Comparison of ENCODE assay signal across 24 mouse cellular contexts in genomic region chr7:75744978-75745638, GRCm38 (mm10).
DNase-seq lines count a peak whose midpoint lies in the region; ATAC-seq lines count a peak whose summit lies in the region.
"Had no signal": no experiment of that assay in that cellular context is flagged by ENCODE, and none has a peak within 500 bp of the region (broad histone marks: within the 10 kb centered on the region; RNA-seq: fewer than 3 reads in every experiment).

No protein-coding gene starts in this region.

- H3K4me3 ChIP-seq in heart, embryonic 16.5 days (ENCODE audit: low read length), result no peak overlapping the region
- H3K4me3 ChIP-seq: erythroblast, embryonic 14.5 days; forebrain, embryonic 12.5 days; kidney, embryonic 15.5 days; liver, embryonic 12.5 days; midbrain, embryonic 12.5 days; neural tube, embryonic 13.5 days had no signal

- H3K4me2 ChIP-seq in heart, embryonic 16.5 days (ENCODE audit: low read depth, low read length), result no peak overlapping the region
- H3K4me2 ChIP-seq: forebrain, embryonic 12.5 days; hindbrain, embryonic 14.5 days; kidney, embryonic 15.5 days; liver, embryonic 12.5 days; midbrain, embryonic 12.5 days; neural tube, embryonic 13.5 days had no signal

- peak; percentile 92 for DNase-seq in heart, adult 11 months
- no peak for DNase-seq in heart, postnatal 10 days
- no peak for DNase-seq in heart, postnatal 14 days
- DNase-seq in CD4-positive helper T cell, adult 2 months (ENCODE audit: low read depth, low spot score), result peak; percentile 35
- DNase-seq in MN1 (ENCODE audit: low spot score), result peak; percentile 37
- no peak for DNase-seq in cerebellum, postnatal 4 days (ENCODE audit: low spot score in 2 of 2)
- no peak for DNase-seq in layer of hippocampus, adult 11-12 months (ENCODE audit: low spot score)
- DNase-seq: cerebellum, adult 11 months; cerebellum, adult 9-10 months; forebrain, postnatal 0 days; gastrocnemius, postnatal 14 days; kidney, adult 18-20 months; layer of hippocampus, postnatal 36 days; left cerebral cortex, postnatal 4 days; liver, postnatal 0 days; thymus, postnatal 14 days had no signal

- intact Hi-C loops in heart, postnatal 10 days (cut with DNase I), result loop anchor here (5.0 to 10.0 kb wide), 3 partner anchors 62 to 610 kb away; no protein-coding TSS in a partner anchor
- intact Hi-C loops in heart, postnatal 14 days (cut with DNase I), result loop anchor here (2.0 to 5.0 kb wide), 4 partner anchors 42 to 373 kb away; no protein-coding TSS in a partner anchor

- no peak overlapping the region for H3K9ac ChIP-seq in heart, embryonic 16.5 days (ENCODE audit: low read length)
- H3K9ac ChIP-seq: forebrain, embryonic 12.5 days; forebrain, postnatal 0 days; hindbrain, embryonic 14.5 days; kidney, embryonic 15.5 days; liver, embryonic 12.5 days; liver, postnatal 0 days; midbrain, embryonic 12.5 days; neural tube, embryonic 13.5 days had no signal

- peaks cover 11% of the 10 kb centered on the region for H3K4me1 ChIP-seq in heart, embryonic 16.5 days (ENCODE audit: control insufficient read depth, insufficient read depth, low read length)
- H3K4me1 ChIP-seq: forebrain, embryonic 12.5 days; kidney, embryonic 15.5 days; midbrain, embryonic 12.5 days; neural tube, embryonic 13.5 days had no signal

- no peaks in the 10 kb centered on the region for H3K27me3 ChIP-seq in heart, embryonic 16.5 days (ENCODE audit: control insufficient read depth, insufficient read depth, low read length)
- H3K27me3 ChIP-seq: forebrain, embryonic 12.5 days; kidney, embryonic 15.5 days; liver, embryonic 12.5 days; midbrain, embryonic 12.5 days; neural tube, embryonic 13.5 days had no signal

- WGBS in heart, embryonic 16.5 days, result 47% methylated on average over 7 of the region's 7 CpGs

- H3K27ac ChIP-seq in heart, embryonic 16.5 days (ENCODE audit: low read length), result peak overlapping the region; percentile 15; the same call in 1 of the 2 replicates
- H3K27ac ChIP-seq: forebrain, embryonic 12.5 days; hindbrain, embryonic 14.5 days; kidney, embryonic 15.5 days; liver, embryonic 12.5 days; midbrain, embryonic 12.5 days; neural tube, embryonic 13.5 days had no signal

- H3K36me3 ChIP-seq in heart, embryonic 16.5 days (ENCODE audit: control insufficient read depth, insufficient read depth), result peaks cover 60% of the 10 kb centered on the region

- H3K9me3 ChIP-seq in heart, embryonic 16.5 days (replicated peaks; ENCODE audit: control insufficient read depth, low read length), result no peaks in the 10 kb centered on the region
- H3K9me3 ChIP-seq: forebrain, embryonic 12.5 days; kidney, embryonic 15.5 days; liver, embryonic 12.5 days; midbrain, embryonic 12.5 days; neural tube, embryonic 13.5 days had no signal

- ATAC-seq in heart, embryonic 16.5 days (replicated peaks; ENCODE audit: extremely low read depth, insufficient read depth, low FRiP score), result no peak
- ATAC-seq: forebrain, postnatal 0 days; liver, embryonic 12.5 days had no signal

Comparison
In these comparisons a context has a peak if more than half of its experiments do, and no peak if none do; other contexts are left out.
1. DNase-seq: peak in heart, adult 11 months (single experiment), CD4-positive helper T cell, adult 2 months (single experiment) and MN1 (single experiment); none in heart, postnatal 10 days (0 of 2), heart, postnatal 14 days (0 of 2), cerebellum, postnatal 4 days (0 of 2) and layer of hippocampus, adult 11-12 months (single experiment).